Mouse (Mus musculus): Measurements from ENCODE around the gene Ceacam11. TPM values are rescaled to one million over a fixed set of nuclear protein-coding genes. Genes with fewer than 3 reads are reported as not detected.

Gene Ceacam11
- not detected for polyA plus RNA-seq (2014; fragmentation: Illumina TruSeq; extraction: RNeasy Lipid Tissue Mini Kit (QIAGEN cat#74804))

DNA sequence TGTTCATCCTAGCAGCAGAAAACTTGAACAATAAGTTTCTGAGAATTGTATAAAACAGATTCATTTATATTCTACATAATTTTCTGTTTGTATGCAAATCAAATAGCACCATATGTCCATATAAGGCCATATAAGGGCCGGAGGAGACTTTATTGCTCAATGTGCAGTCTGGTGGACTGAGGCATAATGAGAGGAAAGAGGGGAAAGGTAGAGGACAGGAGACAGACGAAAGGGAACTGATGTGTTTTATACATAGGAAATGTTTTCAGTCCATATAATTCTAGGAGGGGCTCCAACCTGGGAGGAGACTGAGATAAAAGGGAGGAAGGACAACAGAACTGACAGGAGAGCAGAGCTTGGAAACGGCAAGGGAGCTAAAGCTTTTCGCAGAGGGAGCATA, at the start of gene Ceacam11:
Gene Ceacam11, plus strand, starts transcription at position 301 of the 400 bp plus-strand sequence.

DNA sequence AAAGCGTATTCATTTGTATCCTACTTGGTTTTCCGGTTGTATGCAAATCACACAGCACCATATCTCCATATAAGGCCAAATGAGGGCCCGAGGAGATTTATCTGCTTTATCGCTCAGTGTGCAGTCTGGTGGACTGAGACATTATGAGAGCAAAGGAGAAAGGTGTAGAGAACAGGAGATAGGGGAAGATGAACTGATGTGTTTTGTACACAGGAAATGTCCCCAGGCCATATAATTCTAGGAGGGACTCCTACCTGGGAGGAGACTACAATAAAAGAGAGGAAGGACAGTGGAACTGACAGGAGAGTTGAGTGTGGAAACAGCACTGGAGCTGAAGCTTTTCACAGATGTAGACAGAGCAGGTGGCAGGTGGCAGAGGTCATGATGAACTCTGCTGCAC, 37.7 kb downstream of the Ceacam11 start, which contains the start of gene Ceacam13:
Gene Ceacam13, plus strand, starts transcription at position 301 of the 400 bp plus-strand sequence.

Other genes with a start within 250 kb of the Ceacam11 start
- not detected for gene Ceacam14, start 159.5 kb upstream of the Ceacam11 start, polyA plus RNA-seq (2014; fragmentation: Illumina TruSeq; extraction: RNeasy Lipid Tissue Mini Kit (QIAGEN cat#74804))
- gene Gm5155, start 100.4 kb upstream of the Ceacam11 start, polyA plus RNA-seq (2014; fragmentation: Illumina TruSeq; extraction: RNeasy Lipid Tissue Mini Kit (QIAGEN cat#74804)), result not detected
- not detected for gene Ceacam13, start 37.8 kb downstream of the Ceacam11 start, polyA plus RNA-seq (2014; fragmentation: Illumina TruSeq; extraction: RNeasy Lipid Tissue Mini Kit (QIAGEN cat#74804))
- not detected for gene Ceacam12, start 93.8 kb downstream of the Ceacam11 start, polyA plus RNA-seq (2014; fragmentation: Illumina TruSeq; extraction: RNeasy Lipid Tissue Mini Kit (QIAGEN cat#74804))
- not detected for gene Igfl3, start 204.4 kb downstream of the Ceacam11 start, polyA plus RNA-seq (2014; fragmentation: Illumina TruSeq; extraction: RNeasy Lipid Tissue Mini Kit (QIAGEN cat#74804))